Mouse (Mus musculus): ENCODE results near the gene Slc37a3.

DNA sequence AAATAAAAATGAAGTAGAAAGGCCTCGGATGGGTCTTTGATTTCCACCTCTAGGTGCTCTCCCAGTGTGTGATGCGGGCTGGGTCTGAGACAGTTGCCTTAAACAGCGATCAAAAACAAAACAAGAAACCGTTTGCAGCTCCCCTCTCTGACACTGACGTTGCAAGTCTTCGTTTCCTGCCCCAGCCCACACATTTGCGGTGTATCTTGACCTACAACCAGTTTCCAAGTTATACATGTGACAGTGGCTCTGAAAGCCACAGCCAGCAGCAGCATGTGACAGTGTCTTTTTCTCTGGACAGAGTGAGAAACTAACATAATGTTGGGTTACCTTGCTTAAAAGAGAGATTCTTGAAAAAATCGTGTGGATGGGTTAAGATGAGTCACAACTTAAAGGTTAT, 2.3 kb upstream of the Slc37a3 start:
- TF ChIP-seq MAFK (IDR thresholded peaks at IDR 0.05; ENCODE audit: insufficient read depth, low read depth, low read length) (no peak), ZNF384 (IDR thresholded peaks at IDR 0.05; ENCODE audit: low read depth, low read length) (no peak), HCFC1 (IDR thresholded peaks at IDR 0.05; ENCODE audit: borderline replicate concordance, insufficient read depth, low read length) (no peak), CHD2 (IDR thresholded peaks at IDR 0.05; ENCODE audit: low read depth, low read length) (no peak), ZC3H11A (IDR thresholded peaks at IDR 0.05; ENCODE audit: borderline replicate concordance, low read depth, low read length) (no peak)
